Mouse (Mus musculus) limb, embryonic 10.5 days (tissue): Measurements from ENCODE around the gene Tprgl. TPM values are rescaled to one million over a fixed set of nuclear protein-coding genes. Genes with fewer than 3 reads are reported as not detected.

Source experiments
- DNase-seq: peaks from one replicate; pipeline ENCODE4 v3.0.0-alpha.2; 2017; ENCODE audit warnings: low spot score
- H3K27ac ChIP-seq: fragments of 300-500 bp; sonication (generic); 2 replicates; pipeline ENCODE4 v1.5.1; 2016; ENCODE audit warnings: mild to moderate bottlenecking
- H3K27me3 ChIP-seq: fragments of 300-500 bp; sonication (generic); 2 replicates; pipeline ENCODE4 v1.6.1; 2016; ENCODE audit warnings: low read depth, mild to moderate bottlenecking; ENCODE audit not compliant: poor library complexity, severe bottlenecking
- H3K36me3 ChIP-seq: fragments of 300-500 bp; sonication (generic); 2 replicates; pipeline ENCODE4 v1.6.1; 2016; ENCODE audit warnings: mild to moderate bottlenecking, moderate library complexity
- H3K4me1 ChIP-seq: fragments of 300-500 bp; sonication (generic); 2 replicates; pipeline ENCODE4 v1.6.1; 2016
- H3K4me3 ChIP-seq: fragments of 300-500 bp; sonication (generic); 2 replicates; pipeline ENCODE4 v1.5.1; 2016; ENCODE audit warnings: mild to moderate bottlenecking, moderate library complexity
- H3K9me3 ChIP-seq: fragments of 300-500 bp; sonication (generic); replicated peaks from 2 replicates; pipeline ENCODE4 v1.6.1; 2016; ENCODE audit warnings: mild to moderate bottlenecking
- WGBS: fragments of 180-500 bp; shearing (Covaris S2); methylation state at CpG from one replicate; pipeline ENCODE4 v1.1.7; 2016; 5-methylcytosine and 5-hydroxymethylcytosine counted together
- polyA plus RNA-seq: library from polyadenylated mRNA; unstranded; fragments of >200 nt; fragmentation: Nextera tagmentation; extraction: Ambion mirVana; gene quantifications from 2 replicates; pipeline ENCODE4 v1.2.1, GENCODE M21; 2016

The Tprgl gene
- polyA plus RNA-seq, 1 experiment from 2014 or later, result 100 TPM

DNA sequence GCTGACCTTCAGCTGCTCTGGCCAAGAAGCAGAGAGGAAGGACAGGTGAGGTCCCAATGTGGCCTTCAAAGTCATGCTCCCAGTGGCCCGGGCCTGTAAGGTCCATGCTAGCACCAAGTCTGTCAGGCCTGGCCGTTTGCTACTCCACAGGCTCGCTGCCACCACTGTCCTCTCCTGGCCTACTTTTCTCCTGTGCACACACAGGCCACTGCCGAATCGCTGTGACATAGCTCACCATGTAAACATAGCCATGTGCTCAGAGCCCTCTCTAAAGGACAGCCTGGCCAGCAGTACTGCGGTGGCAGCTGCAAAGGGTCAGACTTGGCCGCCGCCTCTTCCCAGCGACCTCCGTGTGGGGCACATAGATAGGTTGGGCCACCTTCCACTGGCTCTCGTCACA, 6.4 kb downstream of the Tprgl start:
- H3K27me3 ChIP-seq, result no peaks in the 10 kb centered on the region
- peaks cover 95% of the 10 kb centered on the region for H3K36me3 ChIP-seq
- H3K9me3 ChIP-seq, result no peaks in the 10 kb centered on the region
- H3K4me1 ChIP-seq, result peaks cover 3% of the 10 kb centered on the region
- H3K27ac ChIP-seq, result no peak overlapping the region
- H3K4me3 ChIP-seq, result no peak overlapping the region
- DNase-seq, result no peak
- 81% methylated on average over 11 of the region's 11 CpGs for WGBS

DNA sequence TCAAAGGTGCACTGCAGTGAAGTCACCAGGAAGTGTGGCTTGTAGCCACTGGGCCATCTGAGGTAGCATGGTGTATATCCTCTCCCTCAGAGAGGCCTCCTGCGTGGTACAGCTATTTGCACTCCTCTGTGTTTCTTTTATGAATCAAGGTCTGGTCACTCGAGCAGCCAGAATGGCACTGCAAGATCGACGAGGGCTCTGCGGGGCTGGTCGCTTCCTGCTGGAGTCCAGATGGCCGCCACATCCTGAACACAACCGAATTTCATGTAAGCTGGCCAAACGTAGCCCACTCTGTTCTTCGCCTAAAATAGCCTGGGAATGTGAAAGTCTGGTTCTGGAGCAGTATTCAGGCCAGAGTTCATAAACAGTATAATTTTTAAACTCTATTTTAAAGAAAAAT, 14.1 kb downstream of the Tprgl start:
- Histone ChIP-seq H3K27ac (no peak overlapping the region), H3K36me3 (peaks cover 59% of the 10 kb centered on the region), H3K9me3 (no peaks in the 10 kb centered on the region), H3K27me3 (peaks cover 20% of the 10 kb centered on the region), H3K4me3 (no peak overlapping the region), H3K4me1 (peaks cover 19% of the 10 kb centered on the region)
- WGBS, result 84% methylated on average over 10 of the region's 10 CpGs
- no peak for DNase-seq

DNA sequence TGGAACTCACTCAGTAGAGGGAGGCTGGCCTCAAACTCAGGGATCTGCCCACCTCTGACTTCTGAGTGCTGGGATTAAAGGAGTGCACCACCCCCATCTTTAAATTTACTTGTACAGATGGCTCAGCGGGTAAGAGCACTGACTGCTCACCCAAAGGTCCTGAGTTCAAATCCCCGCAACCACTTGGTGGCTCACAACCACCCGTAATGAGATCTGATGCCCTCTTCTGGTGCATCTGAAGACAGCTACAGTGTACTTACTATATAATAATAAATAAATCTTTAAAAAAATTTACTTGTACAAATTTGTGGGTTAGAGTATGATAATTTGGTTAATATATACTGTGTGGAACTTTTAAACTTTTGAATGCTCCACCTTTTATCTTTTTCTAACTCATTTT, 15.8 kb downstream of the Tprgl start:
- no peak for DNase-seq
- Histone ChIP-seq H3K4me3 (no peak overlapping the region), H3K27ac (no peak overlapping the region), H3K9me3 (no peaks in the 10 kb centered on the region), H3K36me3 (peaks cover 42% of the 10 kb centered on the region), H3K4me1 (peaks cover 36% of the 10 kb centered on the region), H3K27me3 (peaks cover 36% of the 10 kb centered on the region)
- 84% methylated on average over 3 of the region's 3 CpGs for WGBS

DNA sequence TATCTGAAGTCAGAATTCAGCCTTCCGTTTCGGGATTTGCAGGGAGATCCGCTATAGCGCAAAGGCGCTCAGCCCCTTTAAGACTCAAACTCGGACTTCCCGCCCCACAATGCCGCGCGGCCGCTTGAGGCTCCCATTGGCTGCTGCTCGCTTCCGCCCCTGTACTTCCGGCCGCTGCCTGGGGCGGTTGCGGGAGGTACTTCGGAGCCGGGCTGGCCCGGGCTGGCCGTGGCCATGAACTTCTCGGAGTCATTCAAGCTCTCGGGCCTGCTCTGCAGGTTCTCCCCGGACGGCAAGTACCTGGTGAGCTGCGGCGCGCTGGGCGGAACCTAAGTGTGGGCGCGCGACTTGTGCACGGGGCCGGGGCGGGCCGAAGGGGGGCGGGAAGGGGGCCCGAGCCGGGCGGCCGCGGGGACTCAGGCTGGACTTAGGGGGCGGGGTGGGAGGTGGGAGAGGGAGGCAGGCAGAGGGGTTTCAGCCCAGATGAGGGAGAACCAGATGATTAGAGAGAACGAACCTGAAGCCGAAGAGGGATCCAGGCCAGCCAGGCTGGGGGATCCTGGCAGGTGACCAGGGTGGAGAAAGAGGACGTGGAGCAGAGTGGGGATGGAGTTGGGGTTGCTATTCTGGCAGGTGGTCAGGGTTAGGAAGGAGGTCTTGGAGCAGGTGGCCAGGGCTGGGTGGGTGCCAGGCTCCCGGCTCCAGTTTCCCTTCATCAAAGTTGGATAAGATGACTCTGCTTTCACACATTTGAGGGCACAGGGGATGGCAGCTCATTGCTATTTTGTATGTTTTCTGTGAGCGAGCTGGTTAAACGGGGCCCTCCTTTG, 18.0 kb downstream of the Tprgl start, which contains the start of gene Wrap73:
Gene Wrap73 (plus strand): TSS at position 162 of the 830 bp plus-strand sequence.
- DNase-seq, result peak; percentile 94
- Histone ChIP-seq H3K4me1 (peaks cover 41% of the 10 kb centered on the region), H3K27me3 (peaks cover 59% of the 10 kb centered on the region), H3K27ac (peak within 1 kb of the TSS; percentile 90), H3K36me3 (peaks cover 19% of the 10 kb centered on the region), H3K9me3 (no peaks in the 10 kb centered on the region), H3K4me3 (peak within 1 kb of the TSS; percentile 94)
- 2% methylated on average over 49 of the region's 49 CpGs for WGBS

DNA sequence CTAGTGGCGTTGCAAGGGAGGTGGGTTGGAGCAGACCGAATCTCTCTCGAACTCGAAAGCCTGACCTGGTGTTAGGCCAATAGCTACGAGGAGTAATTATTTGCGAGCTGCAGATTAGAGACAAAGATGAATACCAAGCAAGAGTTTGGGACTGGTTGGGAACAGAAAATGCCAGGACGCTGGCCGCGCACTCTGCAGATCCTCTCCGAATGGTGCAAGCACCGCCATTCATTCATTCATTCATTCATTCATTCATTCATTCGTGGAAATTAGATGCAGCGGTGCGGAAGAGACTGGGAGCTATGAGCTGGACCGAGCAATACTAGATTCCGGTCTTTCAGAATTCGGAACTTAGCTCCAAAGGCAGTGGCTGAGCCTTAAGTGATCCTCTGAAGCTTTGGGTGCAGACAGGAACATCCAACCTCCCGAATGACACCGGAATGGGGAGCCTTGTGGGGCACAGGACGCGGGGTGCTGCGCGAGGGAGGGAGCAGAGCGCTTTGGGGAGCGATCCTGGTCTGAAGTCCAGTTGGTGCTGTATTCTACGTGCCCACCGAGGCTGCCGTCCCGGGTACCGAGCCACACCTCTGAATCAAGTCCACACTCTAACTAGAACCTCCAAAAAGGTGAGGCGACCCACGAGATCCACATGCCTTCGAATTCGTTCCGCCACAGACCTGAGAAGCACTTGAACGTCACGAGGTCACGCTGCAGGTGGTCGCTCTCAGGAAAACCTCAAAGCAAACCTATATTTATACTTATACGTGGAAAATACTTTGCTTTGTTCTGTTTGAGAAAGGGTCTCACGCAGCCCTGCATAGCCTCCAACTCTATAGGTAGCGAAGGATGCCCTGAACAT, 19.2 kb downstream of the Tprgl start:
- Histone ChIP-seq H3K27me3 (peaks cover 71% of the 10 kb centered on the region), H3K4me1 (peaks cover 41% of the 10 kb centered on the region), H3K4me3 (peak overlapping the region; percentile 94; the same call in 1 of the 2 replicates), H3K27ac (no peak overlapping the region), H3K9me3 (no peaks in the 10 kb centered on the region), H3K36me3 (peaks cover 7% of the 10 kb centered on the region)
- peak; percentile 47 for DNase-seq
- 2% methylated on average over 42 of the region's 42 CpGs for WGBS

DNA sequence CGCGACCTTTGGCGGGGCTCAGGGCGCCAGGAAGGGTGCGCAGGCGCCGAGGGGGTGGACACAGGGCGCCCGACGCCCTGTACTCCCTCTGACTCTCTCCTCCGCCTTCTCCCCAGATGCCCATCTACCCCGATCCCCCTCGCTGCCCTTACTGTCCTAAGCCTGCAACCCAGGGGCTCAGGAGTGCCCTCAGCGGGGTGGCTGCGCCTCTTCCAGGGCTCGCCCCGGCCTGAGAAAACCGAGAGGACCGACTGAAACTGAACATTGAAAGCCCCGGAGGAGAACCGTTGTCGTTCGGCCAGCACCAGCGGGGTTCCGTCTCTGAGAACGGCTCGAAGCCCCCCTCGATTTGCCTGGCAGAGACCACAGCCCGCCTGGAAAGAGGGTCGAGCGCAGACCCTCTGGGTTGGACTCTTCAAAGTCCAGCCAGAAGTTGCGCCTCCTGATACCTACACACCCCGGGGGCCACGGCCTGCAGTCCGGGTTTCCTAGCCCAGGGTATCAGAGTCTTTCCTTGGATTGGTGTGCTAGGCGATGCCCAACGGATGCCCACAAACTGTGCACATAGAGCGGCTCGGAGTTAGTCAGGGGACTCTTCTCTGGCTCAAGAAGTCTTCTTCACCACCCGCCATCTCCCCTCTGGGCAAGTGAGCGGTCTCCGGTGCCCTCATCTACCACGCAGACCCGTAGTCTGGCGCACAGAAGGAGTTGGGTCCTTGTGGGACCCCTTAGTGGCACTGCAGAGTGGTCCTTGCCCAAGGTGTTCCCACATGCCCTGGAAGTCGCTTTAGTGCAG, 20.1 kb downstream of the Tprgl start:
- peaks cover 3% of the 10 kb centered on the region; the same call in 1 of the 2 replicates for H3K36me3 ChIP-seq
- H3K4me3 ChIP-seq, result peak overlapping the region; percentile 56
- peaks cover 41% of the 10 kb centered on the region for H3K4me1 ChIP-seq
- H3K27me3 ChIP-seq, result peaks cover 79% of the 10 kb centered on the region
- WGBS, result 2% methylated on average over 46 of the region's 46 CpGs
- H3K27ac ChIP-seq, result peak overlapping the region; percentile 75
- H3K9me3 ChIP-seq, result no peaks in the 10 kb centered on the region
- peak; percentile 67 for DNase-seq

DNA sequence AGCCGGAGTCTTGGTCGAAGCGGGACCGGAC, 20.5 kb downstream of the Tprgl start, which contains the start of gene Trp73:
Gene Trp73 (minus strand): TSS at position 27 of the 31 bp plus-strand sequence.
- Histone ChIP-seq H3K9me3 (no peaks in the 10 kb centered on the region), H3K4me3 (peak within 1 kb of the TSS; percentile 56), H3K36me3 (no peaks in the 10 kb centered on the region), H3K27me3 (peaks cover 84% of the 10 kb centered on the region), H3K4me1 (peaks cover 41% of the 10 kb centered on the region), H3K27ac (peak within 1 kb of the TSS; percentile 75)
- DNase-seq, result no peak
- WGBS, result 0% methylated on average over 4 of the region's 4 CpGs

- Histone ChIP-seq H3K27me3 (peaks cover 86% of the 10 kb centered on the region), H3K36me3 (no peaks in the 10 kb centered on the region), H3K27ac (peak overlapping the region; percentile 75), H3K4me1 (peaks cover 41% of the 10 kb centered on the region), H3K9me3 (no peaks in the 10 kb centered on the region), H3K4me3 (peak overlapping the region; percentile 56)
- DNase-seq, result no peak
- under 1% methylated on average over 59 of the region's 59 CpGs for WGBS
These were observed 20.7 kb downstream of the Tprgl start for GRCm38 (mm10) chr4:154139671-154140181.

DNA sequence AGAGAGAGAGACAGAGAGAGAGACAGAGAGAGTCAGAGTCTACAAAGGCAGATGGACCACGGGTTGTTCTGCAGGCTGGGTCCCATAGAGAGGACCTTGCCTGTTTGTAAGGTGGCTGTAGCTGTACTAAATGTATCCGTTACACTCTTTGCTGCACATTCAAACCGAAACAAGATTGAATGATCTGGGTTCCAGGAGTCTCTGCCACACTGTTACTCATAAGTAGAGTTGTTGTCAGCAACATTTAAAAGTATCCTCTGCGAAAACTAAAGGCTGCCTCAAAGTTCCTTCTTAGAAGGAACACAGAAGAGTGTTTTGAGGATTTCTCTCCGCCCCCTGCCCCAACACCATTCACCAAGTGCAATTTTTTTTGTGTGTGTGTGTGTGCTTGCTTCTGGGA, 23.3 kb downstream of the Tprgl start:
- Histone ChIP-seq H3K27me3 (peaks cover 88% of the 10 kb centered on the region), H3K36me3 (no peaks in the 10 kb centered on the region), H3K4me3 (no peak overlapping the region), H3K4me1 (peaks cover 27% of the 10 kb centered on the region), H3K27ac (no peak overlapping the region), H3K9me3 (no peaks in the 10 kb centered on the region)
- 68% methylated on average over 5 of the region's 5 CpGs for WGBS
- no peak for DNase-seq

- Histone ChIP-seq H3K9me3 (no peaks in the 10 kb centered on the region), H3K27me3 (peaks cover 75% of the 10 kb centered on the region), H3K36me3 (no peaks in the 10 kb centered on the region), H3K27ac (no peak overlapping the region), H3K4me1 (peaks cover 7% of the 10 kb centered on the region), H3K4me3 (no peak overlapping the region)
- 78% methylated on average over 4 of the region's 4 CpGs for WGBS
- DNase-seq, result no peak
These were observed 25.7 kb downstream of the Tprgl start for GRCm38 (mm10) chr4:154134803-154135202.

DNA sequence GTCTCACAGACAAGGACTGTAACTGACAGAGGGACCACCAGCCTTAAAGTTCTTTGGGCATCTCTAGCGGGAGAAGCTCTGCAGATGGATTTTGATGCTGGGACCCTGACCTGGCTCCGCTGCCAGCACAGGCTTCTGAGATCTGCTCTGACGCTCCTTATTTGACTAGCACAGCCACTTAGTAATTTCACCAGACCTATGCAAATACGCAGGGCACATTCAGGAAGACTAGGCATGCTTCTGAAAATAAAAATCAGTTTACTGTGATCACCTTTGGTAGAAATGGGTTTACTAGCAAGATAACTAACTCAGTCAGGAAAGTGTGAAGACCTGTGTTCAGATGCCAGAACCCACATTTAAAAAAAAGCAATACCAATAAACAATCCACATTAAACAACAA, 28.6 kb downstream of the Tprgl start:
- Histone ChIP-seq H3K9me3 (no peaks in the 10 kb centered on the region), H3K27ac (no peak overlapping the region), H3K4me1 (no peaks in the 10 kb centered on the region), H3K4me3 (no peak overlapping the region), H3K27me3 (peaks cover 56% of the 10 kb centered on the region), H3K36me3 (no peaks in the 10 kb centered on the region)
- WGBS, result 80% methylated on average over 4 of the region's 4 CpGs
- DNase-seq, result no peak

- Histone ChIP-seq H3K9me3 (no peaks in the 10 kb centered on the region), H3K4me3 (no peak overlapping the region), H3K4me1 (no peaks in the 10 kb centered on the region), H3K27me3 (peaks cover 37% of the 10 kb centered on the region), H3K27ac (no peak overlapping the region), H3K36me3 (no peaks in the 10 kb centered on the region)
- no peak for DNase-seq
These were observed 30.5 kb downstream of the Tprgl start for GRCm38 (mm10) chr4:154129950-154130349.

DNA sequence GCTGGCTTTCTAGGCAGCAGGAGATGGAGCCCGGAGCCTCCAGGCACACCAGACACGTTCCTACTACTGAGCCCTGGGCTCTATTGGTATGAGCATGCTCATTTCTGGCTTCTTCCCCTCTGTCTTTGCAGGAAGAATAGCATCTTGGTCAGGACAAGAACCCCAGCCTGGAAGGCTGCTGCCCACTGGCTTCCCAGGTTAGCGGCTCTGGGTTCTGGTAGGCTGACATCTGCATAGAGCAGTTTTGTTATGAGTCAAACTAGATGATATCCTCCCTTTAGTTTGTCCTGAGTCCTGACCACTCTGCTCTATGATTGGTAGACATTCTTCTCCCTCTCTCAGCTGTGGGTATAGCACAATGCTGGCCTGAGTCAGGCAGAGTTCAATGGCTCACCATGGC, 33.2 kb downstream of the Tprgl start:
- WGBS, result 76% methylated on average over 3 of the region's 3 CpGs
- Histone ChIP-seq H3K36me3 (no peaks in the 10 kb centered on the region), H3K27ac (no peak overlapping the region), H3K4me1 (no peaks in the 10 kb centered on the region), H3K27me3 (peaks cover 36% of the 10 kb centered on the region), H3K9me3 (no peaks in the 10 kb centered on the region), H3K4me3 (no peak overlapping the region)
- no peak for DNase-seq
